In the genomic region with DNA sequence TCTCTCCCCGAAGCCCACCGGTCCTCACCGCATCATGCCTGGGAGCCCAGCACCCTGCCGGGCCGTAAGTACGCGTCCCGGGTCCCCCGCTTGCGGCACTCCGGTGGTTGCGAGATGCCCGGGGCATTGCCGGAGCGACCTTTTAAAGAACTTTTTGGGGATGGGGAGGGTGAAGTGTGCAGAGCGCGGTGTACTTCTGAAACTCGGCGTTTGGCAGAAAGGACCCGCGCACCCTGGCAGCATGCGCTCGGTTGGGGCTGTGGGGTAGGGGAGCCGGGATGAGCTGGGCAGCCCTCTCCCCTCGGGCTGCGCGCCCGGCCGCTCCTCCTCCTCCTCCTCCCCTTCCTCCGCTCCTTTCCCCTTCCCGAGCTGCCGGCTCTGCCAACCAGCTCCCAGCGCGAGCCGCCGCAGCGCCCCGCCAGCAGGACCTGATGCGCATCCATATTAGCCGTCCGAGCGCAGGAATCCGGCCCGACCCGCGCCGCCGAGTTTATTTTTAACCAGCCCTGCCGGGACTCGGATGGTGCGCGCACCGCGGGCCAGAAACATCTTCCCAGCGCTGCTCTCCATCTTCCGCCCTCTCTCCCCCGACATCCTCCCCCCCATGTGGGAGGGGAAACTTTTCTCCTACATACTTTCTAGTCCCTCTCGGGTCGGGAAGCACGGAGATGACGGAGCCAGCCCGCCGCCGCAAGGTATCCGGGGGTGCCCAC, we compare ENCODE assay signal across 8 mouse cellular contexts. TPM values are rescaled to one million over a fixed set of nuclear protein-coding genes. Genes with fewer than 3 reads are reported as not detected.
DNase-seq lines count a peak whose midpoint lies in the region; ATAC-seq and TF ChIP-seq lines count a peak whose summit lies in the region.

No protein-coding gene starts in this region.

- H3K36me3 ChIP-seq in G1E (replicated peaks) = peaks cover 10% of the 10 kb centered on the region
- no peaks in the 10 kb centered on the region for H3K36me3 ChIP-seq in forebrain, postnatal 0 days (ENCODE audit: insufficient read depth)
- no peaks in the 10 kb centered on the region for H3K36me3 ChIP-seq in hindbrain, embryonic 10.5 days

- H3K4me3 ChIP-seq in G1E (ENCODE audit: low read depth, low read length) = peak overlapping the region; percentile 97
- H3K4me3 ChIP-seq in forebrain, postnatal 0 days (ENCODE audit: low read depth, low read length) = peak overlapping the region; percentile 56
- peak overlapping the region; percentile 91 for H3K4me3 ChIP-seq in hindbrain, embryonic 10.5 days

- peak overlapping the region; percentile 37 for H3K9ac ChIP-seq in forebrain, postnatal 0 days

- 0 out of 2 replicates have a peak overlapping the region, but pooled peaks have one; percentile 35 for H3K27ac ChIP-seq in forebrain, postnatal 0 days (ENCODE audit: low read depth, low read length)
- H3K27ac ChIP-seq in hindbrain, embryonic 10.5 days = peak overlapping the region; percentile 94

- no peak for ATAC-seq in G1E (ENCODE audit: extremely low read depth, insufficient number of reproducible peaks, low FRiP score, poor library complexity, severe bottlenecking)
- ATAC-seq in forebrain, postnatal 0 days = peak; percentile 30

- 2% methylated on average over 61 of the region's 65 CpGs for WGBS in forebrain, postnatal 0 days
- under 1% methylated on average over 65 of the region's 65 CpGs for WGBS in hindbrain, embryonic 10.5 days

- no peaks in the 10 kb centered on the region for H3K27me3 ChIP-seq in G1E (ENCODE audit: insufficient read depth, low read length)
- peaks cover 44% of the 10 kb centered on the region for H3K27me3 ChIP-seq in forebrain, postnatal 0 days (ENCODE audit: insufficient read depth, low read length)
- peaks cover 40% of the 10 kb centered on the region for H3K27me3 ChIP-seq in hindbrain, embryonic 10.5 days (ENCODE audit: insufficient read depth, poor library complexity, severe bottlenecking)

- no peak for TF ChIP-seq CTCF in G1E (IDR thresholded peaks at IDR 0.05; ENCODE audit: low read depth, low read length)
- no peak for TF ChIP-seq CTCF in forebrain, postnatal 0 days (IDR thresholded peaks at IDR 0.05; ENCODE audit: low read depth)

- DNase-seq in G1E (ENCODE audit: low spot score) = peak; percentile 63
- peak; percentile 22 for DNase-seq in cerebellum, adult 11-12 months
- peak; percentile 35 for DNase-seq in forebrain, postnatal 0 days
- DNase-seq in hindbrain, embryonic 10.5 days (ENCODE audit: low spot score) = peak; percentile 78
- DNase-seq in layer of hippocampus, postnatal 14 days (ENCODE audit: low spot score in 2 of 2) = peak; percentile 41 to 50
- DNase-seq in lung, postnatal 4 days = peak; percentile 75 to 85
- peak; percentile 72 for DNase-seq in retina, postnatal 1 day
- peak; percentile 70 for DNase-seq in urinary bladder, adult 2 months (ENCODE audit: low spot score)

- H3K4me2 ChIP-seq in forebrain, postnatal 0 days (ENCODE audit: low read depth) = peak overlapping the region; percentile 96

- H3K9me3 ChIP-seq in G1E (replicated peaks) = no peaks in the 10 kb centered on the region
- no peaks in the 10 kb centered on the region for H3K9me3 ChIP-seq in forebrain, postnatal 0 days (ENCODE audit: low read length)
- no peaks in the 10 kb centered on the region for H3K9me3 ChIP-seq in hindbrain, embryonic 10.5 days

- H3K4me1 ChIP-seq in G1E (ENCODE audit: insufficient read depth, low read depth, low read length) = peaks cover 62% of the 10 kb centered on the region
- H3K4me1 ChIP-seq in forebrain, postnatal 0 days (ENCODE audit: insufficient read depth) = peaks cover 14% of the 10 kb centered on the region; the same call in 1 of the 2 replicates
- peaks cover 59% of the 10 kb centered on the region for H3K4me1 ChIP-seq in hindbrain, embryonic 10.5 days (replicated peaks)

RNA-seq across cellular contexts. Expression of gene Rreb1, which starts 48.2 kb away (rescaled TPM):
- total RNA-seq in G1E (2014; fragmentation: Nextera tagmentation) = 106 and 122 TPM in 2 replicates
- total RNA-seq in G1E (2017) = 16.8 and 16.9 TPM in 2 replicates
- polyA plus RNA-seq in G1E (2012) = 81.6 and 87.2 TPM in 2 replicates
- 4.9 and 11.6 TPM in 2 replicates for total RNA-seq in forebrain, postnatal 0 days (2014; rRNA removed)
- 1.0 and 1.6 TPM in 2 replicates for polyA plus RNA-seq in forebrain, postnatal 0 days (2015; fragmentation: Nextera tagmentation; extraction: Ambion mirVana)
- 6.5 and 7.7 TPM in 2 replicates for polyA plus RNA-seq in hindbrain, embryonic 10.5 days (2016; fragmentation: Nextera tagmentation; extraction: Ambion mirVana)
- total RNA-seq in layer of hippocampus, postnatal 14 days (2021) = 10 to 100 TPM; 35.2 to 35.7 TPM
- polyA plus RNA-seq in urinary bladder, adult 2 months (2012; rRNA removed) = 11.9 and 19.0 TPM in 2 replicates

Comparison
In these comparisons a context has a peak if more than half of its experiments do, and no peak if none do; other contexts are left out.
1. DNase-seq: peak in every context shown above with its lines; median percentile 80 in lung, postnatal 4 days; 78 in hindbrain, embryonic 10.5 days; 72 in retina, postnatal 1 day; 70 in urinary bladder, adult 2 months; 63 in G1E; 46 in layer of hippocampus, postnatal 14 days; 35 in forebrain, postnatal 0 days; 22 in cerebellum, adult 11-12 months.